Comparison of ENCODE assay signal across 8 mouse cellular contexts in genomic region chr5:20950093-20950492, GRCm38 (mm10). TPM values are rescaled to one million over a fixed set of nuclear protein-coding genes. Genes with fewer than 3 reads are reported as not detected.
DNase-seq lines count a peak whose midpoint lies in the region; ATAC-seq and TF ChIP-seq lines count a peak whose summit lies in the region.

No protein-coding gene starts in this region.

- no peak for DNase-seq in kidney, adult 18-20 months
- DNase-seq in hindbrain, embryonic 14.5 days (ENCODE audit: low spot score), result no peak
- no peak for DNase-seq in spleen, postnatal 4 days (ENCODE audit: low spot score in 2 of 2)
- DNase-seq in left cerebral cortex, postnatal 4 days, result no peak

- H3K9me3 ChIP-seq in kidney, embryonic 16.5 days (ENCODE audit: low read length), result no peaks in the 10 kb centered on the region
- no peaks in the 10 kb centered on the region for H3K9me3 ChIP-seq in hindbrain, embryonic 14.5 days (ENCODE audit: control insufficient read depth, low read length)
- H3K9me3 ChIP-seq in midbrain, embryonic 15.5 days, result no peaks in the 10 kb centered on the region

- WGBS in kidney, embryonic 16.5 days, result 7% methylated on average over 5 of the region's 5 CpGs
- WGBS in hindbrain, embryonic 14.5 days, result 4% methylated on average over 5 of the region's 5 CpGs
- 5% methylated on average over 5 of the region's 5 CpGs for WGBS in midbrain, embryonic 15.5 days

- TF ChIP-seq CTCF in bone marrow macrophage, adult 2 months (IDR thresholded peaks at IDR 0.05; ENCODE audit: low read depth, low read length), result no peak

- H3K27ac ChIP-seq in kidney, embryonic 16.5 days (ENCODE audit: low read length), result no peak overlapping the region
- no peak overlapping the region for H3K27ac ChIP-seq in bone marrow macrophage, adult 2 months (ENCODE audit: insufficient read depth, low read depth, low read length)
- no peak overlapping the region for H3K27ac ChIP-seq in hindbrain, embryonic 14.5 days
- no peak overlapping the region for H3K27ac ChIP-seq in midbrain, embryonic 15.5 days

- H3K27me3 ChIP-seq in kidney, embryonic 16.5 days (ENCODE audit: insufficient read depth, low read length), result no peaks in the 10 kb centered on the region
- no peaks in the 10 kb centered on the region for H3K27me3 ChIP-seq in hindbrain, embryonic 14.5 days (ENCODE audit: control insufficient read depth, insufficient read depth, low read length)
- H3K27me3 ChIP-seq in midbrain, embryonic 15.5 days (replicated peaks), result no peaks in the 10 kb centered on the region

- no peak for ATAC-seq in kidney, embryonic 16.5 days (ENCODE audit: low FRiP score, low TSS enrichment)
- ATAC-seq in hindbrain, embryonic 14.5 days (ENCODE audit: low FRiP score), result no peak
- no peak for ATAC-seq in midbrain, embryonic 15.5 days (replicated peaks)
- ATAC-seq in activated CD4-positive, CD25-positive, alpha-beta regulatory T cell, adult 4 months, result no peak

- no peak for TF ChIP-seq POLR2A in bone marrow macrophage, adult 2 months (IDR thresholded peaks at IDR 0.05; ENCODE audit: borderline replicate concordance, low read depth, low read length)

- intact Hi-C loops in left cerebral cortex, postnatal 4 days (cut with DNase I), result no loop called here

- peak overlapping the region; percentile 70 for H3K4me2 ChIP-seq in kidney, embryonic 16.5 days (replicated peaks; ENCODE audit: low read depth, low read length)
- H3K4me2 ChIP-seq in hindbrain, embryonic 14.5 days (replicated peaks), result peak overlapping the region; percentile 64
- peak overlapping the region; percentile 55 for H3K4me2 ChIP-seq in midbrain, embryonic 15.5 days

- peak overlapping the region; percentile 90 for H3K4me3 ChIP-seq in kidney, embryonic 16.5 days (ENCODE audit: low read length)
- H3K4me3 ChIP-seq in bone marrow macrophage, adult 2 months (ENCODE audit: insufficient read depth, low read length), result peak overlapping the region; percentile 38
- peak overlapping the region; percentile 97 for H3K4me3 ChIP-seq in hindbrain, embryonic 14.5 days (replicated peaks; ENCODE audit: low read length)
- H3K4me3 ChIP-seq in midbrain, embryonic 15.5 days, result peak overlapping the region; percentile 98

- H3K9ac ChIP-seq in kidney, embryonic 16.5 days (replicated peaks; ENCODE audit: low read length), result peak overlapping the region; percentile 98; the same call in 1 of the 2 replicates
- peak overlapping the region; percentile 90 for H3K9ac ChIP-seq in hindbrain, embryonic 14.5 days
- H3K9ac ChIP-seq in midbrain, embryonic 15.5 days, result peak overlapping the region; percentile 92; the same call in 1 of the 2 replicates

- H3K36me3 ChIP-seq in kidney, embryonic 16.5 days (ENCODE audit: insufficient read depth, low read length), result no peaks in the 10 kb centered on the region
- H3K36me3 ChIP-seq in hindbrain, embryonic 14.5 days (replicated peaks; ENCODE audit: control insufficient read depth, insufficient read depth), result no peaks in the 10 kb centered on the region
- no peaks in the 10 kb centered on the region for H3K36me3 ChIP-seq in midbrain, embryonic 15.5 days (replicated peaks)

- peaks cover 18% of the 10 kb centered on the region for H3K4me1 ChIP-seq in kidney, embryonic 16.5 days (ENCODE audit: insufficient read depth, low read length)
- peaks cover 32% of the 10 kb centered on the region for H3K4me1 ChIP-seq in bone marrow macrophage, adult 2 months (ENCODE audit: control insufficient read depth, insufficient read depth, low read length)
- peaks cover 10% of the 10 kb centered on the region for H3K4me1 ChIP-seq in hindbrain, embryonic 14.5 days (replicated peaks; ENCODE audit: control insufficient read depth, insufficient read depth, low read length)
- peaks cover 16% of the 10 kb centered on the region for H3K4me1 ChIP-seq in midbrain, embryonic 15.5 days

RNA-seq across cellular contexts. Expression of gene Rsbn1l, which starts 6.1 kb away (rescaled TPM):
- polyA plus RNA-seq in kidney, embryonic 16.5 days (2015; fragmentation: Nextera tagmentation; extraction: Ambion mirVana), result 4.5 and 5.6 TPM in 2 replicates
- polyA plus RNA-seq in bone marrow macrophage, adult 2 months (2012; ENCODE audit: insufficient read depth, insufficient read length, missing spikeins), result 34.7 and 35.8 TPM in 2 replicates
- polyA plus RNA-seq in hindbrain, embryonic 14.5 days (2014; fragmentation: Nextera tagmentation; extraction: Ambion mirVana), result 4.3 and 5.6 TPM in 2 replicates
- 4.6 TPM in 2 replicates for polyA plus RNA-seq in midbrain, embryonic 15.5 days (2015; fragmentation: Nextera tagmentation; extraction: Ambion mirVana)
- polyA plus RNA-seq in activated CD4-positive, CD25-positive, alpha-beta regulatory T cell, adult 4 months (2017; shearing (Covaris generic)), result 10 to 100 TPM; 27.9 to 38.5 TPM
- total RNA-seq in left cerebral cortex, postnatal 4 days (2021), result 10 to 100 TPM; 14.5 to 14.8 TPM

Comparison
In these comparisons a context has a peak if more than half of its experiments do, and no peak if none do; other contexts are left out.
1. H3K4me3 ChIP-seq: peak in every context shown above with its lines; median percentile 98 in midbrain, embryonic 15.5 days; 97 in hindbrain, embryonic 14.5 days; 90 in kidney, embryonic 16.5 days; 38 in bone marrow macrophage, adult 2 months.